Mouse (Mus musculus): ENCODE results near the gene Pdk2. TPM values are rescaled to one million over a fixed set of nuclear protein-coding genes. Genes with fewer than 3 reads are reported as not detected.

The Pdk2 gene
- total RNA-seq, 1 experiment from 2014 or later = 86.4 TPM

DNA sequence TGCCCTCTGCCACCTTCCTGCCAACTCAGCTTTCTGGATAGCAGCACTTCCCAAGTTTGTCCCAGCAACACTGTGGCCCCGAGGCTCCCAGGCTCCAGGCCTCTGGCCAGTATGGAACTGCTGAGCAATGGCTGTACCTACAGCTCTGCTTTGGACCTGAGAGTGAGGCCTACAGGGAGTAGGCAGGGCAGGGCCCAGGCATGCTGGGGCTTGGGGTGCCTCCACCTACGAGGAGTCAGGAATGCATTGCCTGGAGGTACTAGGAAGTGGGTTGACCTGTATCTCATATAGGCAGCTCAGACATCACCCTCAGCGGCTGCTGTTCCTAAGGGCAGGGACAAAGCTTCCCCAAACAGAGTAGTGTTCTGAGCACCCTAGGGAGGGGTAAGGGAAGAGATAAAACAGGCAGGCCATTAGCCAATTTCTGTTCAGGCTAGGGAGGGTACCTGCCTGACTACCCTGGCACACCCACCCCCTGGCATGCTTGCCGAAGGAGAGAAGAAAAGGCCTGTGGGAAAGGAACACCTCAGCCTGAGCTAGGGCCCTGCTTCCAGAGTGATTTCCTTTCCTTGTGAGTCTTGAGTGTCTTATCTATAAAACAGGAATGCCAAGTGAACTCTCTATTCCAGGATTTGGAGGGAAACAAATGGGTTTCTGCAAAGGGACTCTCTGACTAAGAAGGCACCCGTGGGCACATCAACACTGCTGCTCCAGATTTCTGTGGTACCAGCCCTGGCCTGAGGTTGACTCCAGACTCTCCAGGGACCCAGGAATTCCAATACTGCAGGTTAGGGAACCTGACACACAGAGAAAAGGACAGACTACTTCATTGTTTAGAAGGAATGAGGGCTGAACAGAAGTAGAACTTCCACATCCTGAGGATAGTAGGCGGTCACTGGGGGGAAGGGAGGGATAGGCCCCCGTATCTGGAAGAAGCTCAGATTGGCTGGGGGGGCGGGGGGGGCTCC lies 29.3 kb upstream of the Pdk2 start:
- DNase-seq = no peak

GRCm38 (mm10) chr11:95069226-95069957 lies 28.2 kb upstream of the Pdk2 start:
- DNase-seq = no peak

GRCm38 (mm10) chr11:95056768-95057501 lies 15.8 kb upstream of the Pdk2 start:
- no peak for DNase-seq

- DNase-seq = no peak
These were observed 11.9 kb upstream of the Pdk2 start for GRCm38 (mm10) chr11:95053062-95053461.

GRCm38 (mm10) chr11:95046980-95047680 lies 6.0 kb upstream of the Pdk2 start:
- peak; percentile 34 for DNase-seq

DNA sequence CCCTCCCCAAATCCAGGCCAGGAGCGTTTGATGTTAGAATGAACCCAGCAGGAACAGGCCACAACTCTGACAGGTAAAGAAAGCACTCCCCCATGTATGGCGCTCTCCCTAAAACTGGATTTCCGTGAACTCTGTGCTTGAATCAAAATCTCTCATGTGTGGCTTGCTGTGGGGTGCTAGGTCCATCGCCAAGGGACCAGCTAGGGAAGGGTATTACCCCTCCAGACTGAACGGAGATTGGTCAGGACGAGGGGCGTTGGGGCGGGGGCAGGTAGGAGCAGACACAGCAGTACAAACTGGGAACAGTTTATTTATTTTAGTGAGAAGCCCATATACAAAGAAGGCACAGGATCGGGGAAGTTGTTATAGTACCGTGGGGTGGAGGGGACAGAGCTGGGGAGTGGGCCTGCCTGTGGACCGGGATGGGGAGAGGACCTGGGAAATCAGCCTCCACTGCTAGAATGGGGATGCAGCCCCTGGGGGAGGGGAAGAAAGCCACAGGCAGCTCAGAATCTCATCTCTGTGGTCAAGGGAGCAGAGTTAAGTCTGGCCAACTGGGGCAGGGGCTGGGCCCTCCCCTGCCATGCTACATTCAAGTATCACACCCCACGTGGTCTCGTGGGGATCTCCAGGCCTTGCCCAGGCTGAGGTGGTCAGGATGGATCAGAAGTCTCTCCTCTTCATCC lies 3.2 kb upstream of the Pdk2 start:
- no peak for DNase-seq

DNA sequence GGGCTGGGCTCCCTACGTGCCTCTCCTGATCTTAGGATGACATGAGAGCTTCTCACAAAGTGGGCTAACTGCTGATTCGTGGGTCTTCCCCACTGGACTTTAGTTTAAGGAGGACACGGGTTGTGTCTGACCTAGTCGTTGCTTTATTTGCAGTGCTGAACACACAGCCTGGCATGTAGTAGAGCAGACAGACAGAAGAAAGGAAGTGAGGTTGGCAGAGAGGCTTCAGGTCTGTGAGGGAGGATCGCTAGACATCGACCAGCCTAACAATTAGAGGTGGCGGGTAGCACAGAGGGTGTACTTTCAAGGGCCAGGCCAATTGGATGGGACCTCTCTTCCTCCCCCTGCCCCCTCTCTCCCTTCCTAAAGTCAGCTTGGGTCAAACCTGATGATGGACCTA lies 2.5 kb upstream of the Pdk2 start:
- DNase-seq = no peak

DNA sequence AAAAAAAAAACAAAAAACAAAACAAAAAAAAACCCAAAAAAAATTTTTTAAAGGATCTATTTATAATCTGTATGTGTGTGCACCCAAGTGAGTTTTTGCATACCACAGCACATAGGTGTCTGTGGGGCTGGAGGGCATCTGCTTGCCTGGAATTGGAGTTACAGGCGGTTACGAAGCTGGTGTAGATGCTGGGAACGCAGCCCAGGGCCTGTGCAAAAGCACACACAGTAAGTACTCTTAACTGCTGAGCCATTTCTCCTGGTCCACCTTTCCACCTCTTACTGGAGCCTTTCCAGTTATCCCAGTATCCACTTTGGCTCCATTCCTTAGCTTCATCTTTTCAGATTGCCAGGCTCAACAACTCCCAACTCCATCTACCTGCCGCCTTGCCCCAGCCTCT lies 1.9 kb upstream of the Pdk2 start:
- no peak for DNase-seq

DNA sequence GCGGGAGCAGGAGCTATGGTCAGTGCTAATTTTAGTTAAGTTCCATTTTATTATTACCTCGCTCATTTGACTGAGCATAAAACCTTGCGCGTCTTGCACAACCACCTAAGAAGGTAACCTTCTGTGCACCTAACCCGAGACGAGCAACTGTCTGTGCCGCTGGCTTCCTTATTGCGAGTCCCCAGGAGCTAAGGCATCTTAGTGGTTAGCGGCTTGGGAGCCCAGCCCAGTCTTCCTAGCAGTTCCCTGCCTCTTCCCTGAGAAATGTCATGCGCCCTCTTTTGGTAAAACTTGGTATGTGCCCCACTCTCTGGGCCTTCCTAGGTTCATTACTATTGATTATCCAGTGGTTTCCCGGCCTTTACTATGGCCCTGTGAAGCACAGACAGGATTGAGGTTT lies 942 bp upstream of the Pdk2 start:
- peak; percentile 75 for DNase-seq

DNA sequence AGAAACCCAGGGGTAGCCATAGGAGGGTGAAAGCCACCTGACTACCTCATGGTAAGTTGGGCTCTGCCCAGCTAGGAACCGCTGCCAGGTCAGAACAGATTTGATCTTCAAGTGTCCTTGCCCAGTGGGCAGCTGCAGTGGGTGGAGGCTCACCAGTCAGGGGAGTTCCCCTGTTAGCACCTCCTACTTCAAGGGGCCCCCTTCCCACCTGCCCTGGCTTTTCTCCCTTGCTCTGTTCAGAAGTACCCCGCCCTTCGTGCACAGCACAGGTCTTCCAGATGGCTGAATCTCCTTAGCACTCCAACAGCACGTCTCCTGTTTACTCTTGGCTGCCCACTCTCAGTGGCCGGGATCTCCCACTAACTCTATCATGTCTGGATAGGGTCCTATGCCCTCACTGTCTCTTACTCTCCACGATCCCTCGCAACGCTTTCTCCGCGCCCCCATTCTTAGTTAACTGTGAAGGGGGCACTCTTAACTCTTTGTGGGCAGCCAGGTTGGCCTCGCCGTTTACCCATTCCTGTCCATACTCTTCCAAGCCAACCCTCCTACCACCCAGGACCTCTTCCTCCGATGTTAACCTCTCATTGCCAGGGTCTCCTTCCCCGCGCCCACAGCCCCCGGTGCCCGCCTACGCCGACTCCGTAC lies 539 bp downstream of the Pdk2 start:
- DNase-seq = peak; percentile 57

DNA sequence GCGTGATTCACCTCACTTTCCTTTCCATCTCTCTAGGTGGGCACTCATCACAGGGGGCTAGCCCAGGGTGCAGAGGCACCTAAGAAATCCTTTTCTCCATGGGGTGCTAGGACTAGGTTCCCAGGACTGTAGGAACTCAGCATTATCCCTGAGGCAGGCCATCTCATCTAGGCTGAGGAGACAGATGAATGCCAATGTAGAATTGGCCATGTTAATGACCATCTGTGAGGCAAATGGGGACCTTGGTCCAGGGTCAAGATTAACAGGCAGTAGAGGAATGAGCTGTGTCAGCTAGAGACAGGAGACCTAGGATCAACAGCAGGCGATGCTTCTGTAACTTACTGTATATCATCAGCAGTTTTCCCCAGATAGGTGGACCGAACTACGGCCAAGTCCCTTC lies 1.4 kb downstream of the Pdk2 start:
- DNase-seq = no peak

DNA sequence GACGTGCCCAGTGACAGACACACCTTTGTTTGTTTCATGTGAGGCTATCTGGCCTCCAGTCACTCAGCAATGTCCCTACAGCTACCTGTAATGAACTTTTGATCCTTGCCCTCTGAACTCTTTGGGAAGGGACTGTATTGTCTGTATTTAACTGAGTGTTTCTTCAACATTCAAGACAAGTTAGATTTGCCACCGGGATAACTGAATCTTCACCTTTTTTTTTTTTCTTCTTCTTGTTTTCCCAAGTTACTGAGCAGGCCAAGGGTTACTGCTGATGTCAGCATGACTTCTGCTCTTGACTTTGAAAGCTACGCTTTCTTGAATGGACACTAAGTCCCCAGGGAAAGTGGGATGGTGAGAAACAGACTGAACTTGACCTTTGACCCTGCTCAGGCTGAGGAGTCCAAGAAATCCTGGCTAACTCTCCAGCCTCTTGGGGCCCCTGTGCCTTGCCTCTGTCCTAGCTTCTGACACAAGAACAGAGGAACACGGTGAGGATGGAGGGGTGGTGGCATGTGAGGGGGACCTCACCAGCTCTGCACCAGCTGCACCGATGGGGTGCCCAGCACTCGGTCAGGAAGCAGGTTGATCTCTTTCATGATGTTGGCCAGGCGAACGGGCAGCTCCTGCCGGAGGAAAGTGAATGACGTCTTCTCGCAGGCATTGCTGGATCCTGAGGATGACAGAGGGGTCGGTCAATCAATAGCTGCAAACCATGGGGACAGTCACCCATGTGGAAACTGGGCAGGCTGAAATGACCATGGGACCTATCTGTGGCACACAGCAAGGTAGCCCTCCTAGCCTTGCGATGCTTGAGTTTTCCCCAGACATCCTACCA lies 2.1 kb downstream of the Pdk2 start:
- DNase-seq = no peak

DNA sequence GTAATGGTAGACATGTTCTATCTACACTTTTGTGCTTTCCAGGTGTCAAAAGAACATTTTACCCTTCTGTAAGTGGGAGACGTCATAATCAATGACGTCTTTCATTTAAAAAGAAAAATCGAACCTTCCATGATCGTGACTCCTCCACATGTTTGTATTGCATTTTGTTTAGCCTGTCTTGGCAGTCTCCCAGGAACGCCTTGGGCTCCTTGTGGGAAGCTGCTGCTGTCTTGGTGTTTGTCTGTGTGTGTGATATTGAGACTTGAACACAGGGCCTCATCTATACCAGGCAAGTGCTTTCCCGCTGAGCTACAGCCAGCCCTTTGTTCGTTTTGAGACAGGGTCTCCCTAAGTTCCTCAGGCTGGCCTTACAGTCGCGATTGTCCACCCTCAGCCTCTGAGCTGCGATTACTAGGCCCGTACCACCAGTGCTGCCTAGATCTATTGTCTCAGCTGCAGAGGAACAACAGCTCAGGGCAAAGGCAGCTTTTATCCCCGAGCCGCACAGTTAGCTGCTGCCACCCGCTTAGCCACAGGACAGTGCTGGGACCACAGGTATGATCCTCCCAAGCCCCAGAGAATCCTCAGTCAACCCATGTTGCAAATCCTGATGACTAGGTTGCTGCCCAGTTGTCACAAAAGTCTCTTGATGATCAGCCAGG lies 2.9 kb downstream of the Pdk2 start:
- DNase-seq = no peak

DNA sequence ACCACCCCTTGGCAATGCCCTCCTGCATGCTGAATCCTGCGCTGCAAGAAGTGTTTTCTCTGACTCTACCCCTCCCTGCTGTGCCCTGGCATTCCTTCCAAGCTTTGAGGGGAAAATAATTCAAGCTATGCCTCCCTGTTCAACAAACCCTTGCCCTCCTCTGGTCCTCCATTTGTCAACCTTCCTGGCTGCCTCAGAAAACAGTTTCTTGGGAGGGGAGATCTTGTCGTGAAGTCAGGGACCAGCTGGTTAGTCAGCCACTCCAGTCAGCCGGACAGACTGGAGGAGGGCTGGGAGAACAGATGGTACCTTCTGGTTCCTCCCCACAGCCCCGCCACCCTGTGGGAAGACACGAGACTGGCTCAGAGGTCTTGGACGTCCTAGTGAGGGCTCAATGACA lies 3.8 kb downstream of the Pdk2 start:
- DNase-seq = no peak

GRCm38 (mm10) chr11:95036521-95036920 lies 4.6 kb downstream of the Pdk2 start:
- no peak for DNase-seq

DNA sequence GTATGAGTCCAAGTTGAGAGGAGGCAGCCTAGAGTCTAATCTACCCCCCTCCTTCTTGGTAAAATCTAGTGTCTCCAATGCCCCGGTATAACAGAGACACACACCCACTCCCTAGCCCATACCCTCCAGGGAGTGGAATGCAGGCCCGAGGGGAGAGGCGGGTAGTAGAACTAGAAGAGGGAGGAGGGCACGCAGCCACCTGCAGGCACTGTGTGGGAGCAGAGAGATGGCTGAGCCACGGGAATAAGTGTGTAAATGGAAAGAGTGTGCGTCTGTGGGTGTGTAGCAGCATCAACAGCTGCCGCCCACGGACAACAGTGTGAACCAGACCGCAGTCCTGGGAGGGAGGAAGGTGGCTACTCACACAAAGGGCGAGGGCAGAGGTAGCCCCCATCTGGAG lies 6.3 kb downstream of the Pdk2 start:
- no peak for DNase-seq

GRCm38 (mm10) chr11:95033617-95034016 lies 7.5 kb downstream of the Pdk2 start:
- no peak for DNase-seq

GRCm38 (mm10) chr11:95032945-95033344 lies 8.2 kb downstream of the Pdk2 start:
- no peak for DNase-seq

DNA sequence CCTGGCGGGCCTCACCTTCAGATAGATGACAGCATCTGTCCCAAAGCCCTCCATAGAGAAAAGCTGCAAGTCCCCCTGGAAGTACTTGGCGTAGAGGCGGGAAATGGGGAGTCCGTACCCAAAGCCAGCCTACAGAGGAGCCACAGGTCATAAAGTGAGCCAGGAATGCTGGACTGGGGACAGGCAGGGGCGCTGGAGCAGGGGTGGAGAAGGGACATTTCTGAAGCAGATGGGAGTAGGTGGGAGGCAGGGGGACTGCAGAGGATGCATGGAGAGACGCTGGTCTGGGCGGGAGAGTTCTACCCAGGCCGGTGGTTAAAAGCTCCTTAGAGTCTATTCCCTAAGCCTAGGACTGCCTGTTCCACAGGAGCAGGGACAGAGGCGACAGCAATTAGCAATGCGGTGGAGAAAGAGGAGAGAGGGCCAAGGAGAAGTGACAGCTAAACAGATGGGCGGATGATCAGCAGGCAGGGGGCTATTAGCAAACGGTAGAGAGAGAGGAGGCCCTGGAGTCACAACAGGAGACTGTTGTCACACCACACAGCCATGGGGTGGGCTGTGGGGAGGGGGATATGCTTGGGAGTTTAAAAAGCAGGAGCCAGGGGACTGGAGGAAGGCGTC lies 13.2 kb downstream of the Pdk2 start:
- DNase-seq = no peak

Data from adrenal gland, postnatal 25 days (tissue).